Mouse (Mus musculus): ENCODE data around the gene Gdf3. TPM values are rescaled to one million over a fixed set of nuclear protein-coding genes. Genes with fewer than 3 reads are reported as not detected.

Gdf3 gene
- total RNA-seq, 2 experiments from 2014 or later = 0.51 TPM; not detected in 1

DNA sequence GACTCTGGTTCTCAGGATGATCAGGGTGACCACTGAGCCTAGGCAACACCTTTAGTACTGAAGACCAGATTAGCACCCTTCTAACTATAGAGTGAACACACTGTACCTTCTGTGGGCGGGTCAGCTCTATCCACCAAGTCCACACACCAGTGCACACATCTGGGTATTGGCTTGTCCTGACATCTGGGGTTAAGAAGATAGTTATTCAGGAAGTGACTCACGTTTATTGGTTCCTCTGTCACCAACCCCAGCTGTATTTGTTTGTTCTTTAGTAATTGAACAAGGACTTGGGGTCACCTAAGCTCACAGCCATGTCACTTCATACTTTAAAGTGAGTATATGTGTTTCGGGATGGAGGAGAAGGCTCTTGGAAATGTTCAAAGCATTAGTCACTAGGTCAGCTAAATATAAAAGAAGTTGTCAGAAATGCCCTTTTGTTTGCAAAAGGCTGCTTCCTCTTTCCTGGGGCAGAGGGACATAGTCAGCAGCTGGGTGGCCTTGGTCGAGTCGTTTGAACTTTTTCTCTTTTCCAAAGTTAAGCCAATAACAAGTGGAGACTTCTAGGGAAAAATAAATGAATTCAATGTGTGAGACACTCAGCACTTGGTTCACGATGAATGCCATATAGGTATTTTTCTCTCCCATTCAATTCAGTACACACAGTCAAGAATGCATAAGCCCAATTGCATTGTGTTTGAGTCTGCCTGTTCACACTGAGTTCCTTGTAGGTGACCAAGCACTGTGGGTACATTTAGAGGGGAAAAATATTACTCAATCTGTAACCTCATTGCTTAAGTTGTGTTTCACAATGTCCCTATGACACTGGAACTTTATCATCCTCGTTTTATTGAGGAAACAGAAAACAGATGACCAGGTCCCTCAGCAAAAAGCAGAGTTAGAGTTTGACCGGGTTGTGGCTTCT lies 38.9 kb downstream of the Gdf3 start:
- ATAC-seq (replicated peaks; ENCODE audit: low FRiP score, poor library complexity, severe bottlenecking) = peak; percentile 55; the same call in 1 of the 2 replicates

DNA sequence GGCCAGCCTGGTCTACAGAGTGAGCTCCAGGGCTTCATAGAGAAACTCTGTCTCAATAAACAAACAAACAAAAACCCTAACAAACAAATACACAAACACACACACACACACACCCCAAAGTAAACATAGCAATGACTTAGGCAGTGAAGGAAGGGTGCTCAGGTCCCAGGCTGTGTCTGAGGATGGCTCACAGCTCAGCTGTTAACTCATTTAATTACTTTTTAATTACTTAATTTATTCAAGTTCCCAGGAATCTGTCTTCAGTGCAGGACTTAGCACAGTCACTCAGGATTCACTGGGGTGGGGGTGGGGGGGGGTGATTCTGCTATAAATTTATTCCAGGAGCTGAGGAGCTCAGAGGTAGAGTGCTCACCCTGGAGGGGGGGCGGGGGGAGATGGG lies 40.1 kb downstream of the Gdf3 start:
- no peak for ATAC-seq (replicated peaks; ENCODE audit: low FRiP score, poor library complexity, severe bottlenecking)

DNA sequence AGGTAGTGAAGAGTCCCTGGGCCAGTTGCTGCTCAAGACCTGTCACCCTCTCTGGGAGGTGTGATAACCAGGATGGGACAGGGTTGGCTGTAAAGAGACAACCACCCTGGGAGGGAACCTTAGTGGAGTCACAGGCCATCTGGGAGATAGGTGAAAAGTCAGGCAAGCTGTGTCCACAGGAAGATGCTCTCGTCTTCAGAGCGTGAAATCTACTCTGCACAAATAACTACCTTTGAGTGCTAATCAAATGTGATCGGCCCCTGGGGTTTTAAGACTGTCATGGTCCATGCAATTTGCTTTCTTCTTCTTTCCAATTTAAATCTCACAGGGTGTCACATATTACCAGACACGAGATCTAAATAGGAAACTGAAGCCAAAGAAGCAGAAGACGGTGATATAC lies 40.8 kb downstream of the Gdf3 start:
- ATAC-seq (replicated peaks; ENCODE audit: low FRiP score, poor library complexity, severe bottlenecking) = no peak

DNA sequence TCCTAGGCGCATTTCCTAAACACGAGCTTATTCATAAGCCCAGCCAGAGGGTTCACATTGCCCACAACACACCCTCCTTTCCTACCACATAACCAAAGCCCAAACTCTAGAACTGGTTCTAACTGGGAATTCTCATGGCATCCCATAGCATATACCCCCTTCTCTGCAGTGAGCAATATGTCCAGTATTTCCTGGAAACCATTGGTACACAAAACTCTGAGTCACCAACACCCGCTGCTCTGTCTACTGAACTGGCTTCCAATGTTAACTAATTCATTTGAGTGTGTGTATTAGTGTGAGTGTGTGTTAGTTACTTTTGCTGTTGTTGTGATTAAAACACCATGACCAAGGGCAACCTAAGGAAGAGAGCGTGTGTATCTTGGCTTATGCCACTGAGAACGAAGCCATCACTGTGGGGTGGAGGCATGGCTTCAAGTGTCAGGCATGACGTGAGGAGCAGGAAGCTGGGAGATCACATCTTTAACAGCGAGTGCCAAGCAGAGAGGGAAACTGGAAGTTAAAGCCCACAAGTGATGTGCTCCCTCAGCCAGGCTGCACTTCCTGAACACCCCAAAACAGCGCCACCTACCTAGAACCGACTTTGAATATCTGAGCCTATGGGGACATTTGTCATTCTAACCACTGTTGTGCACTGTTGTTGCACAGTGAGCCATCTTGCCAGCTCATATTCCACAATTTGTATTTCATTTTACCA lies 44.7 kb downstream of the Gdf3 start:
- ATAC-seq (replicated peaks; ENCODE audit: low FRiP score, poor library complexity, severe bottlenecking) = no peak

DNA sequence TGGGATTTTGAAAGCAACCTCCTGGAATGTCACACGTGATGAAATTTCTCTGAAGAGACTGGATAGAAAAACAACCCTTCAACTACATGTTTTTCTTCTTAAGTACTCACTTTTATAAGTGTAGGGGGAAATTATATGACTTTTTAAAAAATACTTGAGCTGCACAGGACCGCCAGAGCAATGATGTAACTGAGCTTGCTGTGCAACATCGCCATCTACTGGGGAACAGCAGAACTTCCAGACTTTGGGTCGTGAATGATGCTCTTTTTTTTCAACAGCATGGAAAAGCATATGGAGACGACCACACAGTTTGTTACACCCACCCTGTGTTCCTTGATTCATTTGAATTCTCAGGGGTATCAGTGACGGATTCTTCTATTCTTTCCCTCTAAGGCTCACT lies 47.4 kb downstream of the Gdf3 start:
- peak; percentile 61; the same call in 1 of the 2 replicates for ATAC-seq (replicated peaks; ENCODE audit: low FRiP score, poor library complexity, severe bottlenecking)

DNA sequence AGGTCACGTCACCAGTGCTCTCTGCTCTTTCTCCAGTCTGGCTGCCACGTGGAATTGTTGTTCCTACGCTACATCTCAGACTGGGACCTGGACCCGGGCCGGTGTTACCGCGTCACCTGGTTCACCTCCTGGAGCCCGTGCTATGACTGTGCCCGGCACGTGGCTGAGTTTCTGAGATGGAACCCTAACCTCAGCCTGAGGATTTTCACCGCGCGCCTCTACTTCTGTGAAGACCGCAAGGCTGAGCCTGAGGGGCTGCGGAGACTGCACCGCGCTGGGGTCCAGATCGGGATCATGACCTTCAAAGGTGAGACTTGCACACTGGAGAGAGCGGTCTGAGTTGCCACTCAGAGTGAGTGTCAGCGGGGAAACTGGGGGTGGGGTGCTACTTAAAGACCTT lies 48.9 kb downstream of the Gdf3 start:
- no peak for ATAC-seq (replicated peaks; ENCODE audit: low FRiP score, poor library complexity, severe bottlenecking)

DNA sequence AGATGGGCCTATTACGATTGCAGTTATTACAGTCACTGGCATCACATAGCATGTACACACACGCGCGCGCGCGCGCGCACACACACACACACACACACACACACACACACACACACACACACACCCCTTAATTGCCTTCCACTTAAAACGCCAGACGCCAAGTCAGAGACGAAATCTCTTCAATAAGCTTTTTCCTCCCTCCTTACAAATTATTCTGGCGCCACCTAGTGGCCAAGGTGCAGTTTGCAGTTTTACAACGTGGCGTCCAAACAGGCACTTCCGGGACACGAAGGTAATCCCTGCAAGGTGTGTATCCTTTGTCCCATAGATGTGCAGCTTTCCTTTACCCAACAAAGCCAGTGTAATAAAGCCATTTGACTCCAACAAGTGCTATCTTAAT lies 49.5 kb downstream of the Gdf3 start:
- ATAC-seq (replicated peaks; ENCODE audit: low FRiP score, poor library complexity, severe bottlenecking) = peak; percentile 78

DNA sequence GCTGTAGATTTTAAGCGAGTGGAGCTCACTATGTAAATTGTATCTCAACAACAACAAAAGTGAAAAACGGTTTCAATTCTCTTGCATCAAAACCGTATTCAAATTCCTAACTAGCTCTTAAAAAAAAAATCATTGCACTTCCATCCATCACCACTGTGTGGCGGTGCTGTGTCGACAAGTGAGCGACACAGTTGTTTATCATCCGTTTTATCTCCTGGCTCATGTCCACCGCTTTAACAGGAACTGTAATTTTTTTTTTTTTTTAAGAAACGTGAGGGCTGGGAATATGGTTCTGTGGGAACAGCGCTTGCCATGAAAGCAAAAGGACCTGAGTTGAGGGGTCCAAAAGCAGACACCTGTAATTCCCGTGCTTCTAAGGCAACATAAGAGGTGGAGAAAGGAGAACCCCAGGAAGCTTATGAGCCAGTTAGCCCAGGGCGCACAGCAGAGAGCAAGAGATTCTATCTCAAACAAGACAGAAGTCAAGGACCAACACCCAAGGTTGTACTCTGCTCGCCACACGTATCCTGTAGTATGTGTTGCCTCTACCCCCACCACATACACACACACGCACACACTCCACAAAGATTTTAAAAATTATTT lies 52.8 kb downstream of the Gdf3 start:
- peak; percentile 81 for ATAC-seq (replicated peaks; ENCODE audit: low FRiP score, poor library complexity, severe bottlenecking)

Other genes with a start within 250 kb of the Gdf3 start
- not detected in 2 replicates for gene Rimklb, start 111.3 kb downstream of the Gdf3 start, total RNA-seq (2015; ENCODE audit: low replicate concordance)
- not detected in 2 replicates for gene Rimklb, start 111.3 kb downstream of the Gdf3 start, total RNA-seq (2017; ENCODE audit: low replicate concordance)
- not detected in 2 replicates for gene Mfap5, start 104.2 kb downstream of the Gdf3 start, total RNA-seq (2015; ENCODE audit: low replicate concordance)
- gene Mfap5, start 104.2 kb downstream of the Gdf3 start, total RNA-seq (2017; ENCODE audit: low replicate concordance) = not detected in 2 replicates
- gene Aicda, start 56.3 kb downstream of the Gdf3 start, total RNA-seq (2015; ENCODE audit: low replicate concordance) = not detected in 2 replicates
- not detected in 2 replicates for gene Aicda, start 56.3 kb downstream of the Gdf3 start, total RNA-seq (2017; ENCODE audit: low replicate concordance)
- gene Apobec1, start 7.6 kb downstream of the Gdf3 start, total RNA-seq (2015; ENCODE audit: low replicate concordance) = 11.5 and 16.5 TPM in 2 replicates
- gene Apobec1, start 7.6 kb downstream of the Gdf3 start, total RNA-seq (2017; ENCODE audit: low replicate concordance) = 12.0 and 23.2 TPM in 2 replicates
- gene Dppa3, start 16.3 kb upstream of the Gdf3 start, total RNA-seq (2015; ENCODE audit: low replicate concordance) = not detected in 2 replicates
- gene Dppa3, start 16.3 kb upstream of the Gdf3 start, total RNA-seq (2017; ENCODE audit: low replicate concordance) = not detected in 2 replicates
- not detected in 2 replicates for gene Nanog, start 97.4 kb upstream of the Gdf3 start, total RNA-seq (2015; ENCODE audit: low replicate concordance)
- gene Nanog, start 97.4 kb upstream of the Gdf3 start, total RNA-seq (2017; ENCODE audit: low replicate concordance) = not detected in 2 replicates
- gene Slc2a3, start 191.6 kb upstream of the Gdf3 start, total RNA-seq (2015; ENCODE audit: low replicate concordance) = 7.5 and 15.7 TPM in 2 replicates
- gene Slc2a3, start 191.6 kb upstream of the Gdf3 start, total RNA-seq (2017; ENCODE audit: low replicate concordance) = 19.1 and 19.4 TPM in 2 replicates
- gene Foxj2, start 209.8 kb upstream of the Gdf3 start, total RNA-seq (2015; ENCODE audit: low replicate concordance) = 1.3 and 11.5 TPM in 2 replicates
- gene Foxj2, start 209.8 kb upstream of the Gdf3 start, total RNA-seq (2017; ENCODE audit: low replicate concordance) = 0.70 and 4.4 TPM in 2 replicates
- gene C3ar1, start 246.1 kb upstream of the Gdf3 start, total RNA-seq (2015; ENCODE audit: low replicate concordance) = 0.21 TPM in 1 of 2 replicates, not detected in the other
- gene C3ar1, start 246.1 kb upstream of the Gdf3 start, total RNA-seq (2017; ENCODE audit: low replicate concordance) = 0.42 and 0.43 TPM in 2 replicates